Mouse (Mus musculus): Measurements from ENCODE around the gene Rsl1d1.

GRCm38 (mm10) chr16:11190150-11190549, 13.0 kb downstream of the Rsl1d1 start:
- TF ChIP-seq CTCF (IDR thresholded peaks at IDR 0.05; ENCODE audit: low read depth) (no peak), EP300 (IDR thresholded peaks at IDR 0.05; ENCODE audit: low read depth) (no peak)
